Mouse (Mus musculus) liver, embryonic 14.5 days (tissue): ENCODE results near the gene Cep170.

ENCODE experiments used
- CTCF ChIP-seq: IDR thresholded peaks from 2 replicates; pipeline ENCODE4 v1.5.1; 2016; ENCODE audit warnings: antibody characterized with exemption, low read depth, control low read depth
- EP300 ChIP-seq: IDR thresholded peaks from 2 replicates; pipeline ENCODE4 v1.6.1; 2016; ENCODE audit warnings: antibody characterized with exemption, low read depth

DNA sequence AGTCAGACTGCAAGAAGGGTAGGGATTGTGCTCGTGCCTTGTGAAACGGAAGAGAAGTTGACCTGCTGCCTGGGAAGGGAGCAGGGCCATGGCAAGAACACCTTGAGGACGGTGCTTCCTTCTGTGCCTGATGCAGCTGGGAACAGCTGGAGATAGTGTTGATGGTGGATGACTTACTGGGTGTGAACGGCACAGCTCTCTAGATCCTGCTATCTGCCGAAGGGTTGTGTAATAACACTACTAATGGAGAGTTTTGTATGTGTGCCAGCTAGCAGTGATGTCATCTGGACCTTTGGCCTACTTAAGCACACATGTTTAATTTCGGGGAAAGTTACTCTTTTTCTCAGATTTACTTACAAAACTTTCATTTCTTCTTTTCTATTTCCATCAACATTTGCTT is 4.9 kb upstream of the Cep170 start:
- TF ChIP-seq EP300: no peak
- TF ChIP-seq CTCF: no peak
